Mouse (Mus musculus) brain, embryonic 18.5 days (tissue): Measurements from ENCODE around the gene Timmdc1.

Source experiments
- DNase-seq: peaks from one replicate; pipeline ENCODE4 v3.0.0-alpha.2; 2012; ENCODE audit warnings: low read depth, low spot score

Gene Timmdc1

GRCm38 (mm10) chr16:38522129-38523084 lies at the start of gene Timmdc1:
Gene Timmdc1, minus strand, starts transcription at chr16:38522663.
- DNase-seq: peak; percentile 82

GRCm38 (mm10) chr16:38571481-38571880 lies 49.0 kb upstream of the Timmdc1 start:
- no peak for DNase-seq

GRCm38 (mm10) chr16:38568192-38568591 lies 45.7 kb upstream of the Timmdc1 start:
- no peak for DNase-seq

- no peak for DNase-seq
These were observed 41.1 kb upstream of the Timmdc1 start for GRCm38 (mm10) chr16:38563516-38563915.

- DNase-seq: no peak
These were observed 40.5 kb upstream of the Timmdc1 start for GRCm38 (mm10) chr16:38562968-38563327.

- peak; percentile 85 for DNase-seq
These were observed 39.9 kb upstream of the Timmdc1 start for GRCm38 (mm10) chr16:38562131-38562967.

- DNase-seq: no peak
These were observed 35.8 kb upstream of the Timmdc1 start, which contains the start of gene Tmem39a for GRCm38 (mm10) chr16:38558221-38558748. Gene Tmem39a, plus strand, starts transcription at chr16:38558698.

- DNase-seq: no peak
These were observed 33.5 kb upstream of the Timmdc1 start for GRCm38 (mm10) chr16:38555988-38556387.

- peak; percentile 67 for DNase-seq
These were observed 27.3 kb upstream of the Timmdc1 start, which contains the start of gene Poglut1 for GRCm38 (mm10) chr16:38549479-38550396. Gene Poglut1, minus strand, starts transcription at chr16:38550258.

- no peak for DNase-seq
These were observed 25.5 kb upstream of the Timmdc1 start for GRCm38 (mm10) chr16:38548000-38548399.

- DNase-seq: no peak
These were observed 16.4 kb upstream of the Timmdc1 start for GRCm38 (mm10) chr16:38538716-38539380.

GRCm38 (mm10) chr16:38536544-38537146 lies 14.2 kb upstream of the Timmdc1 start:
- peak; percentile 20 for DNase-seq

GRCm38 (mm10) chr16:38526264-38526663 lies 3.8 kb upstream of the Timmdc1 start:
- DNase-seq: no peak

- no peak for DNase-seq
These were observed 1.1 kb downstream of the Timmdc1 start for GRCm38 (mm10) chr16:38521211-38521987.

- DNase-seq: no peak
These were observed 3.3 kb downstream of the Timmdc1 start for GRCm38 (mm10) chr16:38519140-38519539.

- DNase-seq: no peak
These were observed 11.6 kb downstream of the Timmdc1 start for GRCm38 (mm10) chr16:38510846-38511245.

- peak; percentile 24 for DNase-seq
These were observed 16.3 kb downstream of the Timmdc1 start for GRCm38 (mm10) chr16:38506041-38506634.

- no peak for DNase-seq
These were observed 18.9 kb downstream of the Timmdc1 start for GRCm38 (mm10) chr16:38503528-38503927.

GRCm38 (mm10) chr16:38502469-38502868 lies 20.0 kb downstream of the Timmdc1 start:
- DNase-seq: no peak
